Mouse (Mus musculus): ENCODE measurements around the gene Fam189a2. TPM values are rescaled to one million over a fixed set of nuclear protein-coding genes. Genes with fewer than 3 reads are reported as not detected.

Gene Fam189a2
- total RNA-seq (2023), result under 1 TPM in 1 of 2 experiments, not detected in 1; 0.16 TPM

DNA sequence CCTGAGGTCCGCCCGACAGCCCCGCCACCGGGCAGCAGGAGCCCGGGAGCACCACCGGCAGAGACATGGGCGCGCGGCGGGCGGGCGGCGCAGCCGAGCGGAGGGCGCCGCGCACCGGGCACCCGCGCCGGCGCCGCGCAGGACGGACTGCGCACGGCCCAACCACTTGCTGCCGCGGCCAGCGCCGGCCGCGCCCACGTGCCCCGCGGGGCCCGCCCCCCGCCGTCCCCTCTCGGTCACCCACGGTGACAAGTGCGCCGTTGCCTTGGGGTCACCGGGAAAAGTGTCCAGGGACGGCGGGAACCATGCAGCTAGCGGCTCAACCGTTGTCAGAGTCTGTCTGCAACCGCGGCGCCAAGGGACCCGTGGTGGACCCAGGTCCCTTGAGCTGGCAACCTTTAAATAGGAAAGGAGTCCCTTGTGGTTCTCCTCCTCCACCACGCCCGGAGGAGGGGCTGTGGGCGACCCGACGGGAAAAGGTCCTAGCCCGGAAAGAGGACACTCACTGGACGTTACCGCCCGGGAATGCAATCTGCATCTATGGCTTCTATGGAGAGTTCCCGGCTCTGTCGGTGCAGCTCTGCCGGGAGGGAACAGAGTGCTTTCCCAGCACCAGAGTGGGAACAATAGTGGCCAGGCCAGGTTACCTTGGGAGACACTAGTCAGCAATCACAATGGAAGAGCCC is at the start of gene Fam189a2:
TSS of gene Fam189a2 (minus strand) at position 149 of the 686 bp plus-strand sequence.

Other genes starting within 250 kb of the Fam189a2 start
- gene Tjp2, start 194.0 kb upstream of the Fam189a2 start, total RNA-seq (2023), result 1 to 10 TPM; 1.2 to 2.4 TPM
- 1 to 10 TPM; 9.1 to 9.5 TPM for gene Fxn, start 249.6 kb upstream of the Fam189a2 start, total RNA-seq (2023)